Mouse (Mus musculus) spleen, adult 18-20 months (tissue): ENCODE results near the gene Dnase2b.

Source experiments
- DNase-seq, 2 experiments: peaks; one replicate each; pipeline ENCODE4 v3.0.0; 2022; ENCODE audit warnings: mixed read lengths in 2 of 2

Gene Dnase2b

GRCm38 (mm10) chr3:146567884-146568530, 47.4 kb downstream of the Dnase2b start:
- no peak for DNase-seq

- DNase-seq: no peak
Observed at GRCm38 (mm10) chr3:146567366-146567765, 48.0 kb downstream of the Dnase2b start.

GRCm38 (mm10) chr3:146565065-146565411, 50.4 kb downstream of the Dnase2b start:
- no peak for DNase-seq

GRCm38 (mm10) chr3:146564268-146565064, 50.9 kb downstream of the Dnase2b start:
- peak; percentile 27 to 74 for DNase-seq

GRCm38 (mm10) chr3:146562936-146563335, 52.5 kb downstream of the Dnase2b start:
- DNase-seq: no peak

- DNase-seq: no peak
Observed at GRCm38 (mm10) chr3:146557507-146557906, 57.9 kb downstream of the Dnase2b start.

GRCm38 (mm10) chr3:146556567-146556966, 58.8 kb downstream of the Dnase2b start:
- DNase-seq: no peak

GRCm38 (mm10) chr3:146554816-146555215, 60.6 kb downstream of the Dnase2b start:
- no peak for DNase-seq

- no peak for DNase-seq
Observed at GRCm38 (mm10) chr3:146543632-146544031, 71.8 kb downstream of the Dnase2b start.

GRCm38 (mm10) chr3:146540521-146541273, 74.7 kb downstream of the Dnase2b start:
- DNase-seq: no peak

GRCm38 (mm10) chr3:146534986-146535385, 80.4 kb downstream of the Dnase2b start:
- no peak for DNase-seq
